Mouse (Mus musculus) CH12.LX (cell line): Measurements from ENCODE around the gene Gpr155. TPM values are rescaled to one million over a fixed set of nuclear protein-coding genes. Genes with fewer than 3 reads are reported as not detected.

Experiments
- DNase-seq: peaks from one replicate; pipeline ENCODE4 v3.0.0-alpha.2; 2013; ENCODE audit errors: extremely low read depth
- H3K27ac ChIP-seq: 2 replicates; pipeline ENCODE4 v1.5.1; 2012; ENCODE audit warnings: low read depth, mild to moderate bottlenecking, control low read depth, moderate library complexity; ENCODE audit not compliant: insufficient read depth
- H3K27me3 ChIP-seq: replicated peaks from 2 replicates; pipeline ENCODE3; 2012; ENCODE audit warnings: inconsistent platforms
- H3K36me3 ChIP-seq, 2 experiments: replicated peaks in 1 of 2; 2 replicates each; pipeline versions ENCODE3 to v1.6.1; 2012; ENCODE audit warnings: inconsistent platforms in 1 of 2, low read length in 1 of 2, mild to moderate bottlenecking in 1 of 2, mixed read lengths in 1 of 2, moderate library complexity in 1 of 2; ENCODE audit not compliant: control insufficient read depth in 1 of 2, insufficient read depth in 1 of 2
- H3K4me1 ChIP-seq, 2 experiments: 2 replicates each; pipeline ENCODE4 v1.6.1; 2012; ENCODE audit warnings: inconsistent platforms in 1 of 2, moderate library complexity in 1 of 2; ENCODE audit not compliant: insufficient read depth in 2 of 2, control insufficient read depth in 1 of 2
- H3K4me2 ChIP-seq: 2 replicates; pipeline ENCODE4 v1.6.1; 2012; ENCODE audit warnings: low read depth, mild to moderate bottlenecking, control low read depth; ENCODE audit not compliant: poor library complexity, insufficient read depth, severe bottlenecking
- H3K4me3 ChIP-seq, 3 experiments: fragments of 150-350 bp in 1 of 3; sonication (generic) in 1 of 3; replicated peaks in 1 of 3; 2 replicates each; pipeline versions ENCODE3 to v1.5.1; 2011 to 2012; ENCODE audit warnings: low read depth in 2 of 3, low read length in 2 of 3, mild to moderate bottlenecking in 2 of 3, moderate library complexity in 2 of 3, control low read depth in 1 of 3, improper control_type of control experiment in 1 of 3, inconsistent platforms in 1 of 3, mixed read lengths in 1 of 3; ENCODE audit not compliant: poor library complexity in 1 of 3
- H3K79me2 ChIP-seq: replicated peaks from 2 replicates; pipeline ENCODE4 v1.6.1; 2012; ENCODE audit warnings: mild to moderate bottlenecking, moderate library complexity; ENCODE audit not compliant: control insufficient read depth, poor library complexity, insufficient read depth, severe bottlenecking; ENCODE audit errors: extremely low read depth
- H3K9ac ChIP-seq: 2 replicates; pipeline ENCODE4 v1.6.1; 2012; ENCODE audit warnings: low read depth, mild to moderate bottlenecking, control low read depth, moderate library complexity; ENCODE audit not compliant: insufficient read depth
- H3K9me3 ChIP-seq: replicated peaks from 2 replicates; pipeline ENCODE3; 2012; ENCODE audit warnings: low read length, inconsistent platforms, mixed read lengths
- CHD2 ChIP-seq: IDR thresholded peaks from 2 replicates; pipeline ENCODE4 v1.6.1; 2011; ENCODE audit warnings: low read length, improper control_type of control experiment
- E2F4 ChIP-seq: IDR thresholded peaks from 2 replicates; pipeline ENCODE4 v1.6.1; 2011; ENCODE audit warnings: low read depth, low read length, improper control_type of control experiment; ENCODE audit not compliant: insufficient replicate concordance
- ETS1 ChIP-seq: conservative IDR thresholded peaks from 2 replicates; pipeline ENCODE4 v1.6.1; 2012; ENCODE audit warnings: low read depth, mild to moderate bottlenecking, inconsistent platforms, low read length, improper control_type of control experiment, moderate library complexity
- MEF2A ChIP-seq: IDR thresholded peaks from 2 replicates; pipeline ENCODE4 v1.6.1; 2014; ENCODE audit warnings: low read depth, mild to moderate bottlenecking, inconsistent platforms, low read length, improper control_type of control experiment, borderline replicate concordance
- NELFE ChIP-seq: IDR thresholded peaks from 2 replicates; pipeline ENCODE4 v1.6.1; 2011; ENCODE audit warnings: low read depth, low read length, improper control_type of control experiment
- RAD21 ChIP-seq: IDR thresholded peaks from 2 replicates; pipeline ENCODE4 v1.6.1; 2011; ENCODE audit warnings: low read depth, mild to moderate bottlenecking, low read length, improper control_type of control experiment, moderate library complexity
- RCOR1 ChIP-seq: conservative IDR thresholded peaks from 2 replicates; pipeline ENCODE4 v1.6.1; 2012; ENCODE audit warnings: low read depth, mild to moderate bottlenecking, inconsistent platforms, low read length, improper control_type of control experiment
- TBP ChIP-seq: conservative IDR thresholded peaks from 2 replicates; pipeline ENCODE4 v1.6.1; 2011; ENCODE audit warnings: low read depth, low read length, improper control_type of control experiment
- USF2 ChIP-seq: conservative IDR thresholded peaks from 2 replicates; pipeline ENCODE4 v1.6.1; 2011; ENCODE audit warnings: low read depth, low read length, improper control_type of control experiment
- ZKSCAN1 ChIP-seq: IDR thresholded peaks from 2 replicates; pipeline ENCODE4 v1.6.1; 2012; ENCODE audit warnings: low read depth, inconsistent platforms, low read length, improper control_type of control experiment, borderline replicate concordance
- dilution Hi-C: fragments of 300-500 bp; cut with MboI; formaldehyde crosslinking; loops from 2 replicates; pipeline ENCODE4 v1.14.3; 2020; ENCODE audit warnings: low sequenced_read_pairs; ENCODE audit not compliant: extremely low pct_unique_long_range_greater_than_20kb, extremely low pct_ligation_motif_present
- in situ Hi-C: fragments of 300-500 bp; cut with MboI; formaldehyde crosslinking; loops from 3 replicates; pipeline ENCODE4 v1.14.3; 2019; ENCODE audit warnings: low sequenced_read_pairs, low pct_ligation_motif_present, low pct_unique_long_range_greater_than_20kb, mixed read lengths
- polyA plus RNA-seq: library from polyadenylated mRNA; unstranded; fragments of >175 nt; gene quantifications from 2 replicates; pipeline ENCODE4 v1.2.1, GENCODE M21; 2012; ENCODE audit warnings: low read depth; ENCODE audit not compliant: insufficient read length
- total RNA-seq, 2 experiments: library from RNA; depleted of rRNA; stranded (reverse); fragments of 300-350 nt in 1 of 2; fragments of >200 nt in 1 of 2; gene quantifications; 2 replicates each; pipeline ENCODE4 v1.2.3; 2012 to 2014

Gpr155 gene
- total and polyA plus RNA-seq, 3 experiments: 3.0 to 5.7 (median 3.2) TPM

GRCm38 (mm10) chr2:73385172-73385571 lies 1.2 kb downstream of the Gpr155 start:
- H3K4me1 ChIP-seq: peaks cover 2 to 40% of the 10 kb centered on the region in 2 experiments; a peak in 3 of 4 replicates
- TF ChIP-seq ETS1 (no peak), RAD21 (no peak), MEF2A (peak; percentile 47)
- peaks cover 2 to 13% of the 10 kb centered on the region in 2 experiments for H3K36me3 ChIP-seq
- DNase-seq: no peak
- in situ Hi-C loops: no loop called here
- no peak overlapping the region for H3K27ac ChIP-seq
- peak overlapping the region; percentile 67 for H3K4me2 ChIP-seq
- no peaks in the 10 kb centered on the region; the same call in 1 of the 2 replicates for H3K79me2 ChIP-seq
- dilution Hi-C loops: no loop called here
- H3K9ac ChIP-seq: no peak overlapping the region; the same call in 1 of the 2 replicates
- peak overlapping the region in 1 of 3 experiments; percentile 70 for H3K4me3 ChIP-seq
- no peaks in the 10 kb centered on the region for H3K9me3 ChIP-seq
- H3K27me3 ChIP-seq: no peaks in the 10 kb centered on the region

DNA sequence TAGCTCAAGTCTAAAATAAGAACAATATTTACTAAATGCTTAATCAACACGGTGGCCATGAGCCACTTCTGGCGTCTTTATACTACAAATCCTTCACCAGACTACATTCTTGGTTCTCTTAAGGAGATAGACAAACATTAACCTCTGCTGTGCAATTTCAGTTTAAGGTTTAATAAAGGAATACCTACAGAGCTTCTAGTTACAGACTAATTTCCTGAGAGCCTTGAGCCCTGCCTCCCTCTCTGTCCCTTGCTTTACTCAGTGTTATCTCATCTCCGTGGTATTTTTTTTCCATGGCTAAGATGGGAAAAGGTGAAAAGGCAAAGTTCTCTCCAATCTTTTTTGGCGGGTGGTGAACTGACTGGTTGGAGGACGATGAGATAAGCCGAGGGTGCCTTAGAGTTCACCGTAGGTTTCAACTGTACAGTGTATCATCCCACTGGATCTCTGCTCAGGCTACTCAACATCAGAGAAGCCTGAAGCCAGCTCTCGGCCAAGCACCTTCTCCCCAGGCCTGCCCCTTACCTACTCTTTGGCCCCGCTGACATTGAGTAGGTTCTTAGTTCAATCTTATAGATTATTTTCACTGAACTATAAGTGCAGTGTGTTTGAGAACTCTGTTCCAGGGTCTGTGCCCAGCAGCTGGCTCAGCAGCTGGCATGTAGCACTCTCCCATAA lies 5.9 kb downstream of the Gpr155 start:
- Histone ChIP-seq H3K9me3 (no peaks in the 10 kb centered on the region), H3K4me1 (peaks cover 0 to 9% of the 10 kb centered on the region in 2 experiments; a peak in 2 of 4 replicates), H3K36me3 (peaks cover 2 to 12% of the 10 kb centered on the region in 2 experiments), H3K4me3 (no peak overlapping the region), H3K9ac (no peak overlapping the region), H3K27ac (no peak overlapping the region), H3K4me2 (no peak overlapping the region), H3K27me3 (no peaks in the 10 kb centered on the region), H3K79me2 (no peaks in the 10 kb centered on the region)
- no peak for TF ChIP-seq USF2
- no peak for TF ChIP-seq TBP
- TF ChIP-seq MEF2A: no peak
- TF ChIP-seq CHD2: no peak
- no peak for TF ChIP-seq ETS1
- TF ChIP-seq NELFE: no peak
- TF ChIP-seq ZKSCAN1: no peak
- DNase-seq: no peak
- dilution Hi-C loops (no loop called here), in situ Hi-C loops (no loop called here)

DNA sequence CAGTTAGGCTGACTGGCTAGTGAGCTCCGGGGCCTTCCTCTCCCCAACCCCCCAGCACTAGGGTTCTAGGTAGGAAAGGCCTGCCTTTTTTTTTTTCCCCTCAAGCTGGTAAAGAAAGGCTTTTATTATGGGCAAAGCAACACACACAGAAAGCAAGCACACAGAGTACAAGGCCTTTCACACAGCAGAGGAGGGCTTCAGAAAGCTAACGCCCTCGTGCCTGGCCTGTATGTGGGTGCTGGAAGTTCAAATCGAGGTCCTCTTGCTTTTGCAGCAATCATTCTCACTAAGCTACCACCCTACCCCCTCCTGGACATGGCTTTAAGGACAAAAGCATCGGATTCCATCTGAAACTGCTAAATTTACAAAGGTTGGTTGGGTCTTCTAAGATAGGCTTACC lies 6.7 kb downstream of the Gpr155 start:
- no peak overlapping the region for H3K27ac ChIP-seq
- 0 out of 4 replicates have a peak, but pooled peaks cover 2 to 3% of the 10 kb centered on the region in 2 experiments for H3K4me1 ChIP-seq
- no peak overlapping the region for H3K9ac ChIP-seq
- no peaks in the 10 kb centered on the region for H3K27me3 ChIP-seq
- TF ChIP-seq MEF2A (no peak), E2F4 (no peak), RCOR1 (no peak)
- TF ChIP-seq, all 38 proteins: peak for 0
- Histone ChIP-seq H3K36me3 (peaks cover 2 to 12% of the 10 kb centered on the region in 2 experiments), H3K79me2 (no peaks in the 10 kb centered on the region), H3K9me3 (no peaks in the 10 kb centered on the region), H3K4me2 (no peak overlapping the region), H3K4me3 (no peak overlapping the region)
- in situ Hi-C loops (no loop called here), dilution Hi-C loops (no loop called here)
- no peak for DNase-seq
